Mouse (Mus musculus) embryonic facial prominence, embryonic 15.5 days (tissue): Measurements from ENCODE around the gene Kirrel3. TPM values are rescaled to one million over a fixed set of nuclear protein-coding genes. Genes with fewer than 3 reads are reported as not detected.

Source experiments
- ATAC-seq: fragments of 200-750 bp; cut with Nextera tagmentation; 2 replicates; pipeline ENCODE4 v1.8.0; 2017; ENCODE audit warnings: low read depth, moderate TSS enrichment; ENCODE audit not compliant: insufficient number of reproducible peaks, low FRiP score, low TSS enrichment
- H3K27ac ChIP-seq: fragments of 300-500 bp; sonication (generic); replicated peaks from 2 replicates; pipeline ENCODE4 v1.5.1; 2015; ENCODE audit warnings: mild to moderate bottlenecking, inconsistent platforms
- H3K27me3 ChIP-seq: fragments of 300-500 bp; sonication (generic); 2 replicates; pipeline ENCODE4 v1.6.1; 2015; ENCODE audit warnings: inconsistent platforms
- H3K36me3 ChIP-seq: fragments of 300-500 bp; sonication (generic); 2 replicates; pipeline ENCODE4 v1.6.1; 2015; ENCODE audit warnings: mild to moderate bottlenecking, inconsistent platforms
- H3K4me1 ChIP-seq: fragments of 300-500 bp; sonication (generic); 2 replicates; pipeline ENCODE4 v1.6.1; 2015; ENCODE audit warnings: inconsistent platforms
- H3K4me2 ChIP-seq: fragments of 300-500 bp; sonication (generic); replicated peaks from 2 replicates; pipeline ENCODE4 v1.6.1; 2015; ENCODE audit warnings: mild to moderate bottlenecking, inconsistent platforms
- H3K4me3 ChIP-seq: fragments of 300-500 bp; sonication (generic); replicated peaks from 2 replicates; pipeline ENCODE4 v1.5.1; 2015; ENCODE audit warnings: mild to moderate bottlenecking, inconsistent platforms
- H3K9ac ChIP-seq: fragments of 300-500 bp; sonication (generic); 2 replicates; pipeline ENCODE4 v1.6.1; 2015; ENCODE audit warnings: inconsistent platforms
- H3K9me3 ChIP-seq: fragments of 300-500 bp; sonication (generic); replicated peaks from 2 replicates; pipeline ENCODE4 v1.6.1; 2016; ENCODE audit warnings: inconsistent platforms
- WGBS: fragments of 180-500 bp; shearing (Covaris S2); methylation state at CpG from one replicate; pipeline ENCODE4 v1.1.7; 2015; 5-methylcytosine and 5-hydroxymethylcytosine counted together
- polyA plus RNA-seq: library from polyadenylated mRNA; unstranded; fragments of >200 nt; fragmentation: Nextera tagmentation; extraction: Ambion mirVana; gene quantifications from 2 replicates; pipeline ENCODE4 v1.2.1, GENCODE M21; 2015

Gene Kirrel3
- polyA plus RNA-seq, 1 experiment from 2014 or later, result 6.6 TPM

DNA sequence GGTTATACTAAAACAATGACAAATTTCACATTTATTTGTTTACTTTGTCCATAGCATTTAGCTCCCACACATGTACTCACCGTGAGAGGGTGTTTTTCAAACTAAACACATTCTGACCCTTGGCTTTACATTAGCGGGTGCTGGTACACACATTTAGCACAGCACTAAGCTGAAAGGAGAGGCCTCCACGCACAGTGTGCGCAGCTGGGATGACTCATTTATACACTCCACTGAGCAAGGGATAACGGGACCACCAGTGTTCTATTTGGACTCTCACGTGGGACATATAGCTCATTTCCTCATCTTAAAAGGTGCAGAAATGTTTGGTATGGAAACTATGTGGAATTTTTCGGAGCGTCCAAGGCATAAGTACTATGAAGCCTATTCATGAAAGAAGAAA is 158.7 kb downstream of the Kirrel3 start:
- no peaks in the 10 kb centered on the region for H3K27me3 ChIP-seq
- H3K27ac ChIP-seq, result no peak overlapping the region
- no peak overlapping the region for H3K4me2 ChIP-seq
- no peak overlapping the region for H3K4me3 ChIP-seq
- no peaks in the 10 kb centered on the region for H3K9me3 ChIP-seq
- H3K9ac ChIP-seq, result no peak overlapping the region
- H3K4me1 ChIP-seq, result no peaks in the 10 kb centered on the region
- ATAC-seq, result no peak
- no peaks in the 10 kb centered on the region for H3K36me3 ChIP-seq
- WGBS, result 63% methylated on average over 8 of the region's 8 CpGs

DNA sequence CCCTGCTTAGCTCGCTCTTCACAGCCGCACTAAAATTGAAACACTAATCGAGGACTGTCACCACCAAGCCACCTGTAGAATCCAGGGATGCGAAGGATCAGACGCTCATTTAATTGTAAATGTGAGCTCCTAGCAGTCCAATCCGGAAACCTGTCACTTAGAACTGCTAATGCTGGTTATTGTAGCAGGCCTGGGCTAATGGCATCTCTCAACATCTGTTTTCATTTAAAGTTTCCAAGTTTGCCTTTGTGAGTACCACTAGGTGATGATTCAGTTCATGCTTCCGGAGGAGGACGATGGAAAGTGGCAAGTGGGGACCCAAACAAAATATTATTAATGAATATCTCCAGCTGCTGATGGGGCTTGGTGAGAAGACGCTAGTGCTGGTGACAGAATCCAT is 161.1 kb downstream of the Kirrel3 start:
- no peak for ATAC-seq
- Histone ChIP-seq H3K4me3 (no peak overlapping the region), H3K4me2 (no peak overlapping the region), H3K4me1 (no peaks in the 10 kb centered on the region), H3K9me3 (no peaks in the 10 kb centered on the region), H3K27ac (no peak overlapping the region), H3K36me3 (no peaks in the 10 kb centered on the region), H3K9ac (no peak overlapping the region), H3K27me3 (no peaks in the 10 kb centered on the region)
- WGBS, result 51% methylated on average over 9 of the region's 9 CpGs

DNA sequence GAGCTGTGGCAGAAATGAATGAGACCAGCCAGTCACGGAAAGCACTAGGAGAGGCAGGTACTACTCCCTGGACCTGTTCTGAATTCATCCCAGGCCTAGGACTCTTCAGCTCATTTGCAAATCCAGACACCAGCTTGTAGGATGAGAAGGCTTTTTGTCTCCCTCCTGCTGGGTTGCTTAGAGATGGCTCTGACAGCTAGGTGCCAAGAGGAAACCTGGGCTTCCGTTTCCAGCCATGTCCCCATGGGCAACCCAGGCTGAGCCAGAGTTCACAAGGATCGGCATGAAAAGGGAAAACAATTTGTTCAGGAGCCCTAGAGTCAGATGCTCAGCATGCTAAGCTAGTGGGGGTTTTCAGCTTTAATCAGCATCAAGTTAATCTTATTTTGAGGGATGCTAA is 166.6 kb downstream of the Kirrel3 start:
- 59% methylated on average over 3 of the region's 3 CpGs for WGBS
- no peak overlapping the region for H3K4me2 ChIP-seq
- no peaks in the 10 kb centered on the region for H3K4me1 ChIP-seq
- ATAC-seq, result no peak
- no peak overlapping the region for H3K27ac ChIP-seq
- no peaks in the 10 kb centered on the region for H3K9me3 ChIP-seq
- H3K4me3 ChIP-seq, result no peak overlapping the region
- no peaks in the 10 kb centered on the region for H3K27me3 ChIP-seq
- no peak overlapping the region for H3K9ac ChIP-seq
- no peaks in the 10 kb centered on the region for H3K36me3 ChIP-seq

DNA sequence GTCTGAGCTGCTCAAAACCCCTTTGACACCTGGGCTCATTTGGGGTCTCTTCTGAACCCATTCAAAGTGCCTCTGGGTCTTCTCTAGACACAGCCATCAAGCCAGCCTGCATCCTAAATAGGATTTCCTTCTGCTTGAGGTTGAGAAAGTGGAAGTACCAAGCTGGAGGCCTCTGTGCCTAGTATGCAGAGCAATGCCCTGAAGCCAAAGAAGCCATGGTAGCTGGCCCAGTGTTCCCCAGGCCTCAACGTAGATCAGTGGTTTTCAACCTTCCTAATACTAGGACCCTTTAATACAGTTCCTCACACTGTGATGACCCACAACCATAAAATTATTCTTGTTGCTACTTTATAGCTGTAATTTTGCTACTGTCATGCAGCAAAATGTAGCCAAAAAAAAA is 167.4 kb downstream of the Kirrel3 start:
- no peak for ATAC-seq
- Histone ChIP-seq H3K9ac (no peak overlapping the region), H3K9me3 (no peaks in the 10 kb centered on the region), H3K27me3 (no peaks in the 10 kb centered on the region), H3K4me3 (no peak overlapping the region), H3K36me3 (no peaks in the 10 kb centered on the region), H3K4me1 (no peaks in the 10 kb centered on the region), H3K27ac (no peak overlapping the region), H3K4me2 (no peak overlapping the region)
- WGBS, result 78% methylated on average over 1 of the region's 1 CpGs

DNA sequence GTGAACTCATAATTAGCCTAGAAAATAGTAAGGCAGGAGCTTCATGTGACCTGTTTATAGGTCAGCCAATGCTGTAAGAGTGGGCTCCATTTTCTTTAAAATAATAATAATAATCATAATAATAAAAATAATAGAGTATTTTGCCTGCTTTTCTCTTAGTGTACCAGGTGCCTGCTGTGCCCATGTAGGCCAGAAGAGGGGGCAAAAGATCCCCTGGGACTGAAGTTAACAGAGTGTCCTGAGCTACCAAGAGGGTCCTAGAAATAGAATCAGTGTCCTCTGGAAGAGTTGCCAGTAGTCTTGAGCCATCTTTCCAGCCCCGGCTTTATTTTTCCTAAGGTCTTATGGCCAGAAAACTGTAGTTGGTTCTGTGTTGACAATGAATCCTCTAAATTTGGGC is 174.9 kb downstream of the Kirrel3 start:
- Histone ChIP-seq H3K27me3 (no peaks in the 10 kb centered on the region), H3K4me2 (no peak overlapping the region), H3K4me1 (no peaks in the 10 kb centered on the region), H3K9me3 (no peaks in the 10 kb centered on the region), H3K27ac (no peak overlapping the region), H3K9ac (no peak overlapping the region), H3K36me3 (no peaks in the 10 kb centered on the region), H3K4me3 (no peak overlapping the region)
- no peak for ATAC-seq
- 86% methylated on average over 1 of the region's 1 CpGs for WGBS

DNA sequence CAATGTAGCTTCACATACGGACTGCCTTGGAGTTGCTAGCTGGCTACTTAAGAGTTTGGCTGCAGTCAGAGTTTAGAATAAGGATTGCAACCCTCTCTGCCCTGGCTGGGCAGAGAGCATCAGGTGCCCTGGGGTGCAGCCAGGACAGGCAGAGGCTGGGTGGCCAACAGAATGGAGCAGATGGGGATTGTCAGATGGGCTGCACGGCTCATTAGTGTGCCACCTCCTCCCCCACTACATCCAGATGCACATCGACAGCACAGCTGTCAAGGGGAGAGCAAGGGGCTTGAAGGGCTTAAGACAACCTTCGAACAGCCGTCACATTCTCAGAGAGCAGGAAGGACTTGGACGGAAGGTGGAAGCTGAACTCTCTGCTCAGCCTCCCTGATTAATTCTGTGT is 177.7 kb downstream of the Kirrel3 start:
- Histone ChIP-seq H3K4me3 (no peak overlapping the region), H3K4me2 (no peak overlapping the region), H3K36me3 (no peaks in the 10 kb centered on the region), H3K9ac (no peak overlapping the region), H3K9me3 (no peaks in the 10 kb centered on the region), H3K4me1 (no peaks in the 10 kb centered on the region), H3K27me3 (no peaks in the 10 kb centered on the region), H3K27ac (no peak overlapping the region)
- WGBS, result 43% methylated on average over 6 of the region's 6 CpGs
- ATAC-seq, result no peak

DNA sequence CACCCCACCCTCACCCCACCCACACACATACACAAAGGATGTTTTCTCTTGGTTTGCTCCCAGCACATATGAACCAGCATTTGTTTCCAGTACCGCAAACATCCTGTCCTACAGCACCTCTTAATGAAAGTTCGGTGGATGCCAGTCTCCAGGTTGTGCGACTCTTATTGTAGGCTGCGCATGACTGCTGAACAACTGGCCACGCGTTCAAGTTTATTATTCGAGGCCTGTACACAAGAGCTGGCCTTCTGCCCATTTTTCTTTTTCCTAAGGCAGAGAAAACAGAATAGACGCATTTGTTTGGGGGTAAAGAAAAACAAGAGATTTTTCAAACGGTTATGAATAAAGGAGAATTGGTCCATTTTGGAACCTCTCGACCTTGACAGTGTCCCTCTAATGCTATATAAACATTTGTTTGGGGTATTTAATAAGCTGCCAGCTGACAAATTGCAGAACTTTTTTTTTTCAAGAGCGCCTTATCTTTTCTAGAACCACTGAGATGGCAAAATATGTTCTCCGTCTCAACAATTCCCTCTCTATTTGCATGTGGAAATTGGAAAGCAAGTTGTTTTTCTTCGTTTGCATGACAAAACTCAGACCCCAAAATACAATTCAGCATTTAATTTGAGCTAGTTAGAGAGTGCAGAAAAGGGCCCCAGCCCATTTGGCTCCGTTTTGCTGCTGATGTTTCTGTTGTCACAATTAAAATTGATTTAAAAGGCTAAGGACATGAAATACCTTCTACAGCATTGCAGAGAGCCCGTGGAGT is 179.9 kb downstream of the Kirrel3 start:
- Histone ChIP-seq H3K9me3 (no peaks in the 10 kb centered on the region), H3K9ac (no peak overlapping the region), H3K36me3 (no peaks in the 10 kb centered on the region), H3K4me1 (no peaks in the 10 kb centered on the region), H3K4me2 (no peak overlapping the region), H3K27me3 (no peaks in the 10 kb centered on the region), H3K27ac (no peak overlapping the region), H3K4me3 (no peak overlapping the region)
- no peak for ATAC-seq
- WGBS, result 73% methylated on average over 15 of the region's 15 CpGs

DNA sequence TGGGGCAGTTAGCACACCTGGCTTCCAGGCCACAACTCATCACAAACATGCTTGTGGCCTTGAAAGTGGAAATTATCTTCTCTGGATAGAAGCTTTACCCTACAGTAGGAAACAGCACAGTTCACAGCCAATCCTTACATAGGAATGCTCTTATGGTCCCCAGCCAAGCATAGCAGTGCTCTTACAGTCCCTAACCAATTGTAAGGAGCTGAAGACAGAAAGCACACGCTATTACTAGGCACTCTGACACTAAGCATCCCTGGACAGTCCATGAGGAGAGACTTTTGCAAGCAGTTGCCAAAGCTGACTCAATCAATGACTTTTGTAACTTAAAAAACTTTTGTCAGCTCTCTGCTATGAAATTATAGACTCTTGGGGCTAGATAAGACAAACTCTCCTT is 181.5 kb downstream of the Kirrel3 start:
- no peak overlapping the region for H3K4me2 ChIP-seq
- WGBS, result 71% methylated on average over 1 of the region's 1 CpGs
- no peaks in the 10 kb centered on the region for H3K4me1 ChIP-seq
- no peak overlapping the region for H3K4me3 ChIP-seq
- H3K9me3 ChIP-seq, result no peaks in the 10 kb centered on the region
- no peak overlapping the region for H3K9ac ChIP-seq
- H3K27ac ChIP-seq, result no peak overlapping the region
- H3K27me3 ChIP-seq, result no peaks in the 10 kb centered on the region
- no peak for ATAC-seq
- no peaks in the 10 kb centered on the region for H3K36me3 ChIP-seq

DNA sequence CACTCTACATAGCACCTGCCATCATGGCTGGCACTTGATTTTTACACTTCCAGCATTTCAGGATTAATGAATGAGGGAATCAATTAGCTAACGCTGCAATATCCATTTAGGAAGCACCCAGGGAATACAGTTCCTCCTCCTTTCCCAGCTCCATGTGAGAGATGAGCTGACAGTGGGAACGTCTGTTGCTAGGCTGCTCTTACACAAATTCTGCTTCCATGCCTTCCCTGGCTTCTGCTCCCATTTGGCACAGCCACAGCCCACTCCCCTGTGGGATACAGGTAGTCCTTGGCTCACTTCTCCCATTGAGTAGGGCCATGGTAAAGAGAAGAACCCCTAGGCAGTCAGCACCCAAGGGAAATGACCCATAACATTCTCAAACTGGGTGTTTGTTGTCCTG is 185.2 kb downstream of the Kirrel3 start:
- 78% methylated on average over 2 of the region's 2 CpGs for WGBS

DNA sequence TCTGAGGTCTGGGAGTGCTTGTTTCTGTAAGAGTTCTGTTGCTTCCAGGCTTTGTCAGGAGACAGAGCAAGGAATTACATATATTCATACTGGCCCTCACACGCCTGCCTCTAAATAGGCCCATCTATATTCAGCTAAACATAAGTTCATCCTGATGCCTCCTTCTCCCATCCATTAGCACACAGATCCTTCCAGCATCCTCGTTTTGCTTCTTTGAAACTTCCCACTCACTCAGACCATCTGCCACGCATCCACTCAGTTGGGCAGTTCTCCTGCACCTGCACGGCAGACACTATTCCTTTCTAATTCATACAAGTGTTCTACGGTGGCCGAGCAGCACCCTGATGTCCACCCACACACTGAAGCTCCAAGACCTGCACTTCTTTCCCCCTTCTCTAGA is 201.1 kb downstream of the Kirrel3 start:
- WGBS, result 80% methylated on average over 6 of the region's 6 CpGs
- Histone ChIP-seq H3K9ac (no peak overlapping the region), H3K27ac (no peak overlapping the region), H3K4me3 (no peak overlapping the region), H3K36me3 (no peaks in the 10 kb centered on the region), H3K27me3 (no peaks in the 10 kb centered on the region), H3K9me3 (no peaks in the 10 kb centered on the region), H3K4me2 (no peak overlapping the region), H3K4me1 (no peaks in the 10 kb centered on the region)
- no peak for ATAC-seq

More for the DNA sequence above, 185.2 kb downstream of the Kirrel3 start:
- Histone ChIP-seq H3K27me3 (no peaks in the 10 kb centered on the region), H3K27ac (no peak overlapping the region), H3K9ac (no peak overlapping the region), H3K36me3 (no peaks in the 10 kb centered on the region), H3K4me3 (no peak overlapping the region), H3K4me2 (no peak overlapping the region), H3K4me1 (no peaks in the 10 kb centered on the region), H3K9me3 (no peaks in the 10 kb centered on the region)
- no peak for ATAC-seq

DNA sequence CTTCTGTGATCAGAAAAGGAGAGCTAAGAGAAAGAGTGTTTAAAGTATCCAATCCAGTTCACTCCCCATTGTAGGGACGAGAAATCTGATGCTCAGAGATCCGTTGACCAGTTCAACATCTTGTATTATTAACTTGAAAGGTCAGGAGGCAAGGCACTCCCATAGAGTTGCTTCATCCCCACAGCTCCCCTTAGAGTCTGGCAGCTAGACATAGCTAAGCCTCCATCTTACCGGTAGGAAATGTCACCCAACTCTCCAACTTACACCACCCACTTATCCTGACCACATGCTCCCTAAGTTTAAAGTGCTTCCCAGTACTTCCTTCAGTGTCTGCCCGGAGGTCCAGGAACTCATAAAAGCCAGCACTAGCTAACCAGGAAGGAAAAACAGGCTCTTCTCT is 202.7 kb downstream of the Kirrel3 start:
- no peak overlapping the region for H3K27ac ChIP-seq
- ATAC-seq, result no peak
- no peak overlapping the region for H3K9ac ChIP-seq
- no peaks in the 10 kb centered on the region for H3K27me3 ChIP-seq
- H3K9me3 ChIP-seq, result no peaks in the 10 kb centered on the region
- no peaks in the 10 kb centered on the region for H3K36me3 ChIP-seq
- H3K4me1 ChIP-seq, result no peaks in the 10 kb centered on the region
- H3K4me3 ChIP-seq, result no peak overlapping the region
- H3K4me2 ChIP-seq, result no peak overlapping the region
- 44% methylated on average over 4 of the region's 4 CpGs for WGBS

DNA sequence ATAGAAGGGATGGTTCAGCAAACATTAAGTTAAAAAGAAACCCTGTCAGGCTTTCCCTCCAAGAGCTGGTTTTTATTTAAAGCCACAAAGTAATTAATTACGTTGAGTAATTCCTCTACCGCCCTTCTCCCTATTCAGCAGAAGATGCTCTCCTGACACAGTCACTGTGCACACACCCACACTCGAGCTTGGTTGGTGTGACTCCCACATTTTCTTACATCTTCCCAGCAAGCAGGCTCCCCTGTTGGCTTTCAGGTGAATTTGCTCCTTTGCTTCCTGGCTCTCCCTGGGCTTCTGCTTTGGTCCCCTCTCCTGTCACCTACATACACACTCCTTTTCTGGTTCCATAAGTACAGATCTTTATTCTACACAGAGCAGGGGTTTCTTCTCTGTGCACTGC is 203.7 kb downstream of the Kirrel3 start:
- H3K9ac ChIP-seq, result no peak overlapping the region
- ATAC-seq, result no peak
- H3K36me3 ChIP-seq, result no peaks in the 10 kb centered on the region
- no peak overlapping the region for H3K4me3 ChIP-seq
- no peaks in the 10 kb centered on the region for H3K9me3 ChIP-seq
- no peaks in the 10 kb centered on the region for H3K27me3 ChIP-seq
- no peak overlapping the region for H3K4me2 ChIP-seq
- no peak overlapping the region for H3K27ac ChIP-seq
- H3K4me1 ChIP-seq, result no peaks in the 10 kb centered on the region
- WGBS, result 53% methylated on average over 3 of the region's 3 CpGs
